Mouse (Mus musculus) midbrain, embryonic 11.5 days (tissue): ENCODE measurements around the gene Sorbs2. TPM values are rescaled to one million over a fixed set of nuclear protein-coding genes. Genes with fewer than 3 reads are reported as not detected.

ENCODE experiments used
- ATAC-seq: fragments of 200-750 bp; cut with Nextera tagmentation; 2 replicates; pipeline ENCODE4 v1.8.0; 2017; ENCODE audit warnings: moderate TSS enrichment, moderate library complexity; ENCODE audit not compliant: low FRiP score
- DNase-seq: peaks from one replicate; pipeline ENCODE4 v3.0.0; 2015; ENCODE audit warnings: low spot score; ENCODE audit errors: missing footprints
- H3K27ac ChIP-seq: fragments of 300-500 bp; sonication (generic); 2 replicates; pipeline ENCODE4 v1.5.1; 2014; ENCODE audit warnings: low read depth, low read length
- H3K27me3 ChIP-seq: fragments of 300-500 bp; sonication (generic); 2 replicates; pipeline ENCODE4 v1.6.1; 2014; ENCODE audit warnings: mild to moderate bottlenecking, low read length, moderate library complexity, mixed read lengths; ENCODE audit not compliant: control insufficient read depth, insufficient read depth
- H3K36me3 ChIP-seq: fragments of 300-500 bp; sonication (generic); 2 replicates; pipeline ENCODE4 v1.6.1; 2014; ENCODE audit warnings: mild to moderate bottlenecking, low read length, moderate library complexity, mixed read lengths; ENCODE audit not compliant: control insufficient read depth, insufficient read depth
- H3K4me1 ChIP-seq: fragments of 300-500 bp; sonication (generic); 2 replicates; pipeline ENCODE4 v1.6.1; 2014; ENCODE audit warnings: low read length; ENCODE audit not compliant: control insufficient read depth, insufficient read depth
- H3K4me2 ChIP-seq: fragments of 300-500 bp; sonication (generic); 2 replicates; pipeline ENCODE4 v1.6.1; 2014; ENCODE audit warnings: mild to moderate bottlenecking, moderate library complexity
- H3K4me3 ChIP-seq: fragments of 300-500 bp; sonication (generic); 2 replicates; pipeline ENCODE4 v1.5.1; 2014; ENCODE audit warnings: low read depth, low read length
- H3K9ac ChIP-seq: fragments of 300-500 bp; sonication (generic); 2 replicates; pipeline ENCODE4 v1.6.1; 2014; ENCODE audit warnings: low read length
- H3K9me3 ChIP-seq: fragments of 300-500 bp; sonication (generic); 2 replicates; pipeline ENCODE4 v1.6.1; 2016; ENCODE audit warnings: low read length; ENCODE audit not compliant: control insufficient read depth
- WGBS: fragments of 180-500 bp; shearing (Covaris S2); extraction: QIAGEN DNeasy Blood & Tissue Kit; methylation state at CpG from one replicate; pipeline ENCODE4 v1.1.7; 2014; 5-methylcytosine and 5-hydroxymethylcytosine counted together
- polyA plus RNA-seq: library from polyadenylated mRNA; unstranded; fragments of >200 nt; fragmentation: Nextera tagmentation; extraction: Ambion mirVana; gene quantifications from 2 replicates; pipeline ENCODE4 v1.2.1, GENCODE M21; 2014

Gene Sorbs2
- polyA plus RNA-seq, 1 experiment from 2014 or later, result 79.8 TPM

- no peak overlapping the region for H3K4me2 ChIP-seq
- no peaks in the 10 kb centered on the region for H3K27me3 ChIP-seq
- no peaks in the 10 kb centered on the region for H3K9me3 ChIP-seq
- no peak overlapping the region for H3K4me3 ChIP-seq
- no peak for DNase-seq
- peaks cover 4% of the 10 kb centered on the region; the same call in 1 of the 2 replicates for H3K4me1 ChIP-seq
- no peak overlapping the region for H3K9ac ChIP-seq
- WGBS, result 76% methylated on average over 6 of the region's 6 CpGs
- no peak; the same call in 1 of the 2 replicates for ATAC-seq
- no peaks in the 10 kb centered on the region for H3K36me3 ChIP-seq
- H3K27ac ChIP-seq, result no peak overlapping the region
These were observed 168.3 kb downstream of the Sorbs2 start for GRCm38 (mm10) chr8:45675821-45676279.

- Histone ChIP-seq H3K9ac (no peak overlapping the region), H3K27me3 (no peaks in the 10 kb centered on the region), H3K4me3 (no peak overlapping the region), H3K27ac (no peak overlapping the region), H3K36me3 (no peaks in the 10 kb centered on the region), H3K9me3 (no peaks in the 10 kb centered on the region), H3K4me2 (no peak overlapping the region), H3K4me1 (peaks cover 4% of the 10 kb centered on the region; the same call in 1 of the 2 replicates)
- 54% methylated on average over 10 of the region's 10 CpGs for WGBS
- DNase-seq, result no peak
- ATAC-seq, result no peak
These were observed 169.7 kb downstream of the Sorbs2 start for GRCm38 (mm10) chr8:45677114-45677853.

- Histone ChIP-seq H3K4me3 (no peak overlapping the region), H3K4me1 (peaks cover 4% of the 10 kb centered on the region; the same call in 1 of the 2 replicates), H3K27me3 (no peaks in the 10 kb centered on the region), H3K9ac (no peak overlapping the region), H3K36me3 (no peaks in the 10 kb centered on the region), H3K4me2 (no peak overlapping the region), H3K27ac (no peak overlapping the region), H3K9me3 (no peaks in the 10 kb centered on the region)
- 87% methylated on average over 3 of the region's 3 CpGs for WGBS
- ATAC-seq, result no peak
- DNase-seq, result no peak
These were observed 170.3 kb downstream of the Sorbs2 start for GRCm38 (mm10) chr8:45677854-45678241.

GRCm38 (mm10) chr8:45681171-45681570 lies 173.6 kb downstream of the Sorbs2 start:
- ATAC-seq (no peak), DNase-seq (no peak)
- H3K36me3 ChIP-seq, result no peaks in the 10 kb centered on the region
- no peak overlapping the region for H3K27ac ChIP-seq
- H3K4me3 ChIP-seq, result no peak overlapping the region
- H3K9ac ChIP-seq, result no peak overlapping the region
- 82% methylated on average over 3 of the region's 3 CpGs for WGBS
- H3K4me2 ChIP-seq, result no peak overlapping the region
- H3K4me1 ChIP-seq, result peaks cover 2% of the 10 kb centered on the region; the same call in 1 of the 2 replicates
- no peaks in the 10 kb centered on the region for H3K27me3 ChIP-seq
- H3K9me3 ChIP-seq, result no peaks in the 10 kb centered on the region

GRCm38 (mm10) chr8:45682845-45683383 lies 175.3 kb downstream of the Sorbs2 start:
- no peak overlapping the region for H3K9ac ChIP-seq
- no peak overlapping the region for H3K27ac ChIP-seq
- DNase-seq (no peak), ATAC-seq (no peak)
- H3K27me3 ChIP-seq, result no peaks in the 10 kb centered on the region
- H3K36me3 ChIP-seq, result no peaks in the 10 kb centered on the region
- H3K4me2 ChIP-seq, result no peak overlapping the region
- H3K4me3 ChIP-seq, result no peak overlapping the region
- no peaks in the 10 kb centered on the region for H3K9me3 ChIP-seq
- 90% methylated on average over 8 of the region's 8 CpGs for WGBS
- no peaks in the 10 kb centered on the region for H3K4me1 ChIP-seq

GRCm38 (mm10) chr8:45687942-45688695 lies 180.5 kb downstream of the Sorbs2 start:
- WGBS, result 86% methylated on average over 12 of the region's 12 CpGs
- Histone ChIP-seq H3K36me3 (no peaks in the 10 kb centered on the region), H3K27me3 (no peaks in the 10 kb centered on the region), H3K9me3 (no peaks in the 10 kb centered on the region), H3K27ac (no peak overlapping the region), H3K4me3 (no peak overlapping the region), H3K4me2 (no peak overlapping the region), H3K4me1 (no peaks in the 10 kb centered on the region), H3K9ac (no peak overlapping the region)
- no peak for DNase-seq
- no peak for ATAC-seq

GRCm38 (mm10) chr8:45689611-45690207 lies 182.1 kb downstream of the Sorbs2 start:
- DNase-seq (no peak), ATAC-seq (no peak)
- no peaks in the 10 kb centered on the region for H3K4me1 ChIP-seq
- H3K27me3 ChIP-seq, result no peaks in the 10 kb centered on the region
- 97% methylated on average over 2 of the region's 2 CpGs for WGBS
- H3K4me3 ChIP-seq, result no peak overlapping the region
- H3K27ac ChIP-seq, result no peak overlapping the region
- H3K4me2 ChIP-seq, result no peak overlapping the region
- H3K9ac ChIP-seq, result no peak overlapping the region
- no peaks in the 10 kb centered on the region for H3K9me3 ChIP-seq
- no peaks in the 10 kb centered on the region for H3K36me3 ChIP-seq

GRCm38 (mm10) chr8:45700100-45700499 lies 192.5 kb downstream of the Sorbs2 start:
- H3K4me1 ChIP-seq, result peaks cover 5% of the 10 kb centered on the region; the same call in 1 of the 2 replicates
- no peak overlapping the region for H3K27ac ChIP-seq
- no peaks in the 10 kb centered on the region for H3K36me3 ChIP-seq
- H3K4me3 ChIP-seq, result no peak overlapping the region
- no peak overlapping the region for H3K4me2 ChIP-seq
- H3K27me3 ChIP-seq, result no peaks in the 10 kb centered on the region
- H3K9me3 ChIP-seq, result no peaks in the 10 kb centered on the region
- WGBS, result 89% methylated on average over 5 of the region's 5 CpGs
- H3K9ac ChIP-seq, result no peak overlapping the region
- DNase-seq (no peak), ATAC-seq (no peak)
